Mouse (Mus musculus) kidney, adult 9 months (tissue): ENCODE measurements at regions not wholly inside any gene's neighbourhood (a gene's known extent, or its start where the extent isn't known, plus 50 kb on each side); places are given as distances from the start of the nearest gene placed in this dataset.

Source experiments
- DNase-seq: peaks from one replicate; pipeline ENCODE4 v3.0.0; 2022

DNA sequence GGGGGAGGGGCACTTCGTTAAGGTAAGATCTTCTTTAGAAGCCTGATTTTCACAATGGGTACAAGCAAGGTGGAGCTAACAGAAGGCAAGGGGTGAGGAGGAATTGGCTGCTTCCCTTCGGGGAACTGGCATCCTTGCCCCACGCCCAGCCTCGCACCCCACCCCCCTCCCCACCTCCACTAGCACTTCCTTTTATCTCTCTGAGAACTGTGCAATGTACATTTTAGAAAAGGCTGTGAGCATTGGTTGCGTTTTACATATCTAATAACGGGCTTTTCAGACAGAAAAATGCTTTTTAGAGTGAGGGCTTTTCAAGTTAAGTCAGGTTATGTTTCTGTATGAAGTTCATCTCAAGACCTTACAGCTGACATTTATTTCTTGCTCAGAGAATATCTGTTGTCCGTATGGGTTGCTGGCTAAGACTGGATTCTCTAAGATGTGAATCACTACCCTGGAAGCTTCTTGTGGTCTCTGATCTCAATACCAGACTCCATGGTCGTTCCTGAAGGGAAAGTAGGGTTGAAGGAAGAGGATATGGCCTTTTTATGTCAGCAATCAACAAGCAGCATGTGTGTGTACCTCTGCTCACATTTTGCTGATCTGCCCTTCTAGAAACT is 199.1 kb downstream of the Klf6 start:
- DNase-seq: no peak

DNA sequence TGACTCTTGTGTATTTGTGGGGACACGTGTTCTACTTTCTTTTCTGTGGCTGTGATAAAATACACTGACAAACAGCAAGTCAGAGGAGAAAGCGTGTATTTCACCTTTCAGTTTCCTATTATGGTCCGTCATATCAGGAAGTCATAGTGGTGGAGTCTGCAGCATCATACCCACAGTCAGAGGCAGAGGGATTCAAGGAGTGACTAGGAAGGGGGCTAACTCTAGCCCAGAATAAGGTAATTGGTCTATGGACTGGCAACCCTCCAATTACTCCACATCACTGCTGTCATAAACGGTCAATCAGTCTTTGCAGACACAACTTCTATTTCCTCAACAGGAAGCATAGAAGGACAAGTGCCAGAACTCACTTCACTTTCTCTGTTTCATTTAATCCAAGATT is 201.0 kb downstream of the Klf6 start:
- no peak for DNase-seq

DNA sequence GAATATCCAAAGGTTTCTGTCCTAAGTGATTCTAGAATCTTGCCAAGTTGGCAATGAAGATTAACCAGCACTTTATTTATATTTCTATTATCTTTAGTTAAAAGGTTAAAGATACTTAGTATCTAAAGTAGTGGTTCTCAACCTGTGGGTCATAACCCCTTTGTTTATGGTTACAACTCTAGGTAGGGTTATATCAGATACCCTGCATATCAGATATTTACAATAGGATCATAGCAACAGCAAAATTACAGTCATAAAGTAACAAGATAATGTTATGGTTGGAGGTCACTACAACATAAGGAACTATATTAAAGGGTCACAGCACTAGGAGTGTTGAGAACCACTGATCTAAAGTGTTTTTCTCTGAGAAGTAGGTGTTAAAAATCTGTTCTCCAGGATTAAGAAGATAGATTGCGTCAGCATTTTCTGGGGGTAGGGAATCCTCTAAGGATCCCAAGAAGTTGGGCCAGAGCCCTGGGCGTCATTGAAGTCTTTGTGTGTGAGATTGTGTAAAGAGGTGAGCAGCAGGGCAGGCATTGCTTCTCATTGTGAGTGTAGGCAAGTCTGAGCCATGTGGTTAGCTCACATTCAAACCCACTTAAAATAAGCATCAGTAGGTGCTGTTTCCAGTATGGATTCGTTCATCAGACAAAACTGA is 201.6 kb downstream of the Klf6 start:
- DNase-seq: no peak

DNA sequence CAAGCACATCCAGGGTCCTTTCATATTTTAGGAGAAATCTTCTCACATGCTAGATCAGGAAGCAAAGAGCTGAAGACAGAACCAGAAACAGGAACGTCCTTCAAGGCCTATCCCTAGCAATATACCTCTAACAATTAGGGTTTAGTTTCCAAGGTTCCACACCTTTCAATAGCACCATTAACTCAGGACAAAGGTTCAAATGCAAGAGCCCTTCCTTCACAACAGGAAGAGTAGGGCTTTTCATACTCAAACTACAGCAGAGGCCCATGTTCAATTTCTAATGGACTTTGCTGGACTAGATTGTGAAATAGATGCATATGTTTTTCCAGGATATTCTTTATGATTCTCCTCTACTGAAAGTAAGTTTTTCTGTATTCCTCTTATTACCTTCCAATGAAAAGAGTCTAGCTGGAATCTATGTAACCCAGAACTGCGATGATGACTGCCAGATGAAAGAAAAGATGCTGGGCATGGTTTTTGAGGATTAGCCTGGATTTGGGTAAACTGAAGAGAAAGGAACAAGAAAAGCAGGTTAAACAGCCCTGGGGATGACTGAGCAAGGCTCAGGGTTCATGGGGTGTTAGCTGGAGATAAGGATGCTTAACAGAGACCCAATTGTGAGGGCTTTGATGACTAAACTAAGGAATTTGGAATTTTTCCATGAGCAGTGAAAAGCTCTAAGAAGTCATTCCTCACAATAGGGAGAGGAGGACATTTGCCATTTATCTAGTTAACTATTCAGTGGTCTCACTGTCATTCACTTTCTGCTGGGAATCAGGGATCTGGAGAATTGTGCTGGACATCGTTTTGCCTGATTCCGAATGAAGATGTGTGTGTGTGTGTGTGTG is 215.9 kb downstream of the Klf6 start:
- no peak for DNase-seq

DNA sequence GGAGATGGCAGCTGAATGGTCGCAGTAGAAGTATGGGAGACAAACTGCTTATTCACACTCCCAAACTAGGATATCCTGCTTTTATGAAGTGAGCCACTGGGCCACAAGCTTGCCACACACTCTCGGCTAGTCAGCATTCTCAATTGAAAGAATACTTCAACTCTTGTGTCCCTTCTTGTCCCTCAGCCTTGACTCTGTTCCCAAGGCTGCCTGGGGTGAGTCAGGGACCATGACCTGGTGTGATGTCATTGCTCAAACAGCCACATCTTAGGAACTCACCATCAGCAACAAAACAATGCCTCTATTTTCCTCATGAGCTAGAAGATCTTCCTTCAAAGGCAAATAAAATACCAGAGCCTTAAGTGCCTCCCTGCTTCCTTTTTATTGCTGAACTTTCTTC is 224.6 kb downstream of the Klf6 start:
- no peak for DNase-seq

DNA sequence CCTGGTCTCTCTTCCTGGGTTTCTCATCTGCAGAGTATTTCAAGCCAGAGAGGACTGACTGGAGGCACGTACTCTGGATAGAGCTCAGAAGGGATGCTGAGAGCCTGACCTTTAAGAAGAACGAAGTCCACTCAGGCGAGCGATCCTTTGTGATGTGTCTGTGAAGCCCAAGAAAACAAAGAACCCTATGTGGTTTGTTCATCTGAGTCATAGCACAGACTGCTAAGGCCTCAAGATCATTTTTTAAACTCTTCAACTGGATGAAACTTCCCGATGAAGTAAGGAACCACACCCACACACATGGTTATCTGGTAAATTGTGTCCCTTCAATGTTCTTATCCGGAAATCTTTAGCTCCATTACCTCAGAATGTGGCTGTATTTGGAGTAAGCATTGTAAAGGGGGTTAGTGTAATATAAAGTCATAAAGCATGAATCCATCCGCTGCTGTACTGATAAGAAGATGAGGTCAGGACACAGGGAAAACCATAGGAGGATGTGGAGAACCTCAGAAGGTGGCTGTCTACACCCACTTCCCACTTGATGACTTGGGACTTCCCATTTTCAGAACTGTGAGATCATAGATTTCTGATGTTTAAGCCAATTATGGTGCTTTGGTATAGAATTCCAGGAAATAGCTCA is 247.9 kb downstream of the Klf6 start:
- DNase-seq: no peak

DNA sequence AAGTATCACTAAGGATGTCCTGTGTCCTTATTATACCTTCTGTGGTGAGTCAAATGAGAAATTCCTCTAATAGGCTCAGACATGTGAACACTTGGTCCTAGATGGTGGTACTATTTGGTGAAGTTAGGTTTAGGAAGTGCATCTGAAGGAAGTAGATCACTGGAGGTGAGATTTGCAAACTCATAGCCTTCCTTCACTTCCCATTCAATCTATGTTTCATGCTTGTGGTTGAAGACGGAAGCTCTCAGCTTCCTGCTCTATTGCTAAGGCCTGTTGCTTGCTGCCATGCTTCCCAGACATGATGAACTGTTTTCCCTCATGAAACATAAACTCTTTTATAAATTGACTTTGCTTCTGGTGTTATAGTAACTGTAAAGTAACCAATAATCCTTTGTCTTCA is 258.4 kb downstream of the Klf6 start:
- no peak for DNase-seq

DNA sequence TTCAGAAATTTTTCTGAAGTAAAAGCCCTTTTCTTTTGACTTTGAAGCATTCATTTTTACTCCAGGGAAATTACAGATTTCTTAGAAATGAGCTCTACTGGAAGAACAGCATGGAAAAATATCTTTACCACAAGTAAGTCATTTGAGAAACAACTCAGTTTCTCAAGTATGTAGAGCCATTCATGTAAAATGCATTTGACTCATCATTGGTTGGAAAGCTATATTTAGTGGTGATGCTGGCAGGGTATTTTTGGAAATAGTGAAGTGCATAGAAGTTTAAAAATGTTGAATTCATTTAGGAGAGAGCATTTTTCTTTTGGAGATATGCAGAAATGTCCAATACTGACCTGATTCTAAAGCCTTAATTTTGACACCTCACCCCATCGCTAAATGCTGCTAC is 266.0 kb downstream of the Klf6 start:
- DNase-seq: no peak

DNA sequence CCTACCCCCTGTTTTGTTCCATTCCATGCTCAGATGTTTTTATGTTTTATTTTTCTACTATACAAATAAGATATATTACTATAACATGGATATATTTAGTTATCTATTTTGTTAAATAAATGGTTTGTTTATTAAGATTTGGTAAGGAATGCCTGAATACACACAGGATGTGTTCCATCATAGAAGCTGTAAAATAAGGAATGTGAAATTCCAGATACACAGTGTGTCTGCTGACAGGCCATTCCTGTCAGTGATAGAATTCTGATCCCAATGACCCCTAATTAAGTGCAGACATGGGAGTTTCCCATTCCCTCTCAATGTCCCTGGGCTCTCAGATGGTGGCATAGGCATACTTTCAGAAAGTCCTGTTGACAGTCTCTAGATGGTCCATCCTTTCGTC is 267.6 kb downstream of the Klf6 start:
- DNase-seq: peak; percentile 13

DNA sequence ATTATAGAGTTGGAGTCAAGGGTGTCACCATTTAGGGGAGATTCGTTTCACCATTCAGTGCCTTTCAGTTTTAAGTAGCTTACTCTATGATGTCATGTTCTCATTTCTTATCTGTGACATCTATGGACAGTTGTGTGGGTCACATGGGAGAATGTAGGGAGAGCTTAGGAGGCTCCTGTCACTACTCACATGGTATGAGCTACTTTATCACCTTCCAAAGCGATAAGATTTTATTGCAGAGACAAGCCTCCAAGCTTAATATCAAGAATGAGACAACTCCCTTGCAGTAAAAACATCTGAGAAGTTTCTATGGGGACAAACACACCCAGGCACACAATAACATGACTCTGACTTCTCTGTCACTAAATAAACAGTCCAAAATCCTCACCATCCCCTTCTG is 270.1 kb downstream of the Klf6 start:
- DNase-seq: no peak

DNA sequence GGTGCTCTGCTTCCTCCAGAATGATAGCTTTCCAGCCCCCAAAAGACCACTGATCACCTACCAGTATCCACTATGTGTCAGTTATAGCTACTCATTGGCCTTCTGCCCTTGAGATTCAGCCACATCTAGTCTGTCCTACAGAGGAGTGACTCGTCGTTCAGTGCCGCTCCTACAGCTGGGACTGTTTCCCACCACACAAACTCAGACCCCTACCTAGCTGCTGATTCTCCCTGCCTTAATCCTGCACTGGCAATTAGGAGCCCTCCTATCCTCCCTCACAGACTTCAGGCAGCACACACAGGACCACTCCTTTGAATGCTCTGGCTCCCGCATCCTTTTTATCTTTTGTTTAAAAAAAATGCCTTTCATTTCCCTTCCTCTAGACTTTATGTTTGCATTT is 275.9 kb downstream of the Klf6 start:
- no peak for DNase-seq

DNA sequence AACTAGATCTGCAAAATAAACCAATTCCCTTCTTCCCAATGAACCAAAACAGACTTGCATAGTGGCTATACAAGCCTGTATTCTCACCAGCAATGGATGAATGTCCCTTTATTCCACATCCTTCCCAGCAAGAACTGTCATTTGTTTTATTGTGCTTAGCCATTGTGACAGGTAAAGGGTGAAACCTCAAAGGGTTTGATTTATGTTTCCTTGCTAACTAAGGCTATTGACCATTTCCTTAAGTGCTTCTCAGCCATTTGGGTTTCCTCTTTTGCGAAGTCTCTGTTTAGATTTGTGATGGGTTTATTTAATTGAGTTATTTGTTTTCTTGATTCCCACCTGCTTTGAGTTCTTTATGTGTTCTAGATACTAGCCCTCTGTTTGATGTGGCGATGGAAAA is 281.5 kb downstream of the Klf6 start:
- no peak for DNase-seq

DNA sequence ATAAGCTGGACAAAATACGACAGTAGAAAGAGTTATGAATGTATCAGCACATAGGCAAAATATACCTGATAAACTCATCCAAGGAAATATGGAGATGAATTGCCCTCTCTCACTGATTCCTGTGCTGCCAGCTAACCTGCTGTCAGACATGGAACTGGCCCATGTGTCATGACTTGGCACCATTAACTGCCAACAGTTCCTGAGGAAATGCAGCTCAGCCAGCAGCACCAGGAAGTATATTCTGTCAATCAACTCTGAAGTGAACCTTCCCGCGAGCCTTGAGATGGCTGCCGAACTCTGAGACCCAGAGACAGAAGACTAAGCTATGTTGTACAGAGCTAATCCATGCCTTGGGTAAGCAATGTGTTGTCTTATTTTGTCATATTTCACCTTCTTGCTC is 292.4 kb downstream of the Klf6 start:
- no peak for DNase-seq

DNA sequence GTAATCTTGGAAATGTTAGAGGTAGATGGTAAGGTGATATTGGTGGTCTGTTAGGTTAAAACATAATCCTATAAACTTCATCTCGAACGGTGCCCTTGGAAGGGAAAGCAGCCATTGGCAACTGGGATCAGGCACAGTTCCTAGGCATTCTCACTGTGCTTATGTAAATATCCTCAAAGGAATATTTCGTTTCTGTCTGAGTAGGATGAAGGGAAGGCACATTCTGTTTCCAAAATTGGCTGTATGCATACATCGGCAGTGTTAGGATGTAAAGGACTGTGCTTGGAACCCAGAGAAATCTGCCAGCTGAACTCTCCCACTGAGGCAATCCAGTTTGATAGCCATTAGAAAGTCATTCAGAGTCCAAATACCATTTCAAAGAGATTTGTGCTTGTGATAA is 294.9 kb downstream of the Klf6 start:
- no peak for DNase-seq

DNA sequence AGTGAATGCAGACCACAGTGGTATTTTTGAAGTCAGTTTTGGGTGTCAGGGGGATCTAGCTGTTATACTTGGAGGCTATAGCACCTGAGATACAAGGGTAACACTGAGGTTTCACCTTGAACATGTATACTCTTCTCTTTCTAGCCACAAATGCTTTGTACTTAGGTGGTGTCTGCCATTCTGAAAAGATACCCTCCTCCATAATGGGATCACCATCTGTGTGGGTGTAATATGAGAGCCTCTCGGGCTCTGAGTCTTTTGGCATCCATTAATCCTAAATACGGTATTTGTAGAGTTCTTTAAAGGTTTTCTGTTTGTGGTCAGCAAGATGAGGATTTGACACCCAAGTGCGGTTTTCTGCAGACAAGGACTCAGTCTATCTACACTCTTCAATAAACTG is 295.7 kb downstream of the Klf6 start:
- no peak for DNase-seq

DNA sequence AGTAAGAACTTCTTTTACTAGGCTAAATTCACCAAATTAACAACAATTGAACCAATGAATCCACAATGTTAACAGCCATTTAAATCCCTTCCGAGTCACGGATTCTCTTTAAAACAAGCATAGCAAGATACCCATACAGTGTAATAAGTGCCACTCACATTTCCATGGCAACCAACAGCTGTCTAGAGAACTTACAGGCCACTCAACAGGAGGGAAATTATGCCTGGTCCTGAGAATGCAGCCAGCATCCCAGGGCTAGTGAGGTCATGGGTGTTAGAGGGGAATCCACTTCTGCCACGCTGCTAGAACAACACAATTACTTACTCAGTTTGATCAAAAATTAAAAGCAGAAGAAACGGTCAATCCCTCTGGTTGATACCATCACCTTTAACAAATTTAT is 296.7 kb downstream of the Klf6 start:
- no peak for DNase-seq

DNA sequence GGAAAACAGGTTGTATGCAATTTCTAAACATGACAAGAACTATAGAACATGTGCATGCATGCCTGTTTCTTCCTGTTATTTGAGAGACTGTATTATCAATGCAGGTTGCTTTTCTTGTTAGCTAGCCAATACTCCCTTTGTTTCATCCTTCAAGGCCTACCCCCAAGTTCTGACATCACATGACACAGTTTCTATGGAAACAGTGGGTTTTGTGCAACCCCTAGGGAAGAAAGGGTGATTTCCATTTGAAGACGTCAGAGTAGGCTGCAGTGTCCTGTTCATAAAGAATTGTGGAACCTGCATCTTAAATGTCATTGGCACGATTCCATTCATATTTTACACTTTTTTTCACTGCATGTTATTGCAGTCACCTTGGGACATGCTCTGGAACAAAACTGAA is 298.1 kb downstream of the Klf6 start:
- DNase-seq: no peak

DNA sequence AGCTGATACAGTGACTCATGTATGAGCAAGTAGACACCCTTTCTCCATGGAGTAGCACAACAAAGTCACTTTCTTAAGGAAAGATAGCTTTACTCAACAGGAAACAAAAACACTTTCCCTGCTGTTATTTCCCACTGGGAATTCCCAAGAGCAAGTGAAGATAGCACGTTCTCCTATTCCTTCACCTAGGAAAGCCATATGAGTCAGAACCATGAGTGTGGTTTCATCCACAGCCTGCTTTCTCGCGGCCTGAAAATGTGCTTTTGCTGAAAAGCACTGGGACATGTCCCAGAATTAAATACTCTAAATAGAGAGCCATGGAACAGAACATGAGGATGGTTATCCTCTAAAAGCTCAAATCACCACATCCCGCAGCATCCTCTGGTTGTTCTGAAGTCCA is 304.6 kb downstream of the Klf6 start:
- DNase-seq: no peak

DNA sequence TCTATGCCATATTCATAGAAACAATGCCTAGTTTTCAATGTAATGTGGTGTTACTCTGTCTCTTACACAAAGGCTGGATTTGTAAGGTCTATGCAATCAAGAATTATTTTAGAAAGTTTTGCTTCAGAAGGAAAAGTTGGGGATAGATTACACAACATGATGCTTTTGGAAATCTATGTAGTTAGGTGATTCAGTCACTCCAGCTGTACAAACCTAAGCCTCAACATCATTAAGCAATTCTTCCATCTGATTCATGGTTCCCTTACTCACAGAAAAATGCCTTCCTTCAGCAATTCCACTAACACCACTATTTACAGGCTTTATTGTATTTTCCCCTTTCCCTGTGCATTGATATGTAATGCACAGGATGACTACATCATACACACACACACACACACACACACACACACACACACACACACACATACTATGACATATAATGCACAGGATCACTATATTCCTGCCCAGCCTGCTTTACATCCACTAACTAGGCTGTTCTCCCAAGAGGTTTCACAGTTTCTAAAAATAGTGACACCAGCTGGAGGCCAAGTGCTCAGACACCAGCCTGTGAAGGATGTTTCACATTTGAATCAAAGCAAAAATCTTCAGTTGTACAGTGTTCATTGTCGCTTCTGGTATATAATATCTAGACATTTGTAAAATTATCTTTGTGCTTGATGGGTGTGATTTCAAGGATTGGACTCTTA is 305.9 kb downstream of the Klf6 start:
- no peak for DNase-seq

DNA sequence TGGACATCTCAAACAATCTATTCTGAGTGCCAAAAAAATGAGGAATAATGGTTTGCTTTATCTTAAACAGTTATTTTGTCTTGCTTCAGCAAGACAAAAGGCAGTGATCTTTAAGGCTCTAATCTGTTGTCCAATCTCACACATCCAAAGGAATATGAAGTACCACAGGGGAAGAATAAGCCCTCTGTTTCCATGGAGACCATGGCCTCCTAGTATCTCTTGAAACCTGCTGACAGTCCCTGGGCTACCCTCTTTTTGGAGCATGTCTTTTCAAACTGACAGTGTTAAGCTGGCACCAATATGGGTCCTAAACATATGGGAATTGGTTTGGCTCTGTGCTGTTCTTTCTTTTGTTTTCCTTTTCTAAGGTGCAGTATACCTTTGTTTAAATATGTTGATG is 311.8 kb downstream of the Klf6 start:
- DNase-seq: no peak

DNA sequence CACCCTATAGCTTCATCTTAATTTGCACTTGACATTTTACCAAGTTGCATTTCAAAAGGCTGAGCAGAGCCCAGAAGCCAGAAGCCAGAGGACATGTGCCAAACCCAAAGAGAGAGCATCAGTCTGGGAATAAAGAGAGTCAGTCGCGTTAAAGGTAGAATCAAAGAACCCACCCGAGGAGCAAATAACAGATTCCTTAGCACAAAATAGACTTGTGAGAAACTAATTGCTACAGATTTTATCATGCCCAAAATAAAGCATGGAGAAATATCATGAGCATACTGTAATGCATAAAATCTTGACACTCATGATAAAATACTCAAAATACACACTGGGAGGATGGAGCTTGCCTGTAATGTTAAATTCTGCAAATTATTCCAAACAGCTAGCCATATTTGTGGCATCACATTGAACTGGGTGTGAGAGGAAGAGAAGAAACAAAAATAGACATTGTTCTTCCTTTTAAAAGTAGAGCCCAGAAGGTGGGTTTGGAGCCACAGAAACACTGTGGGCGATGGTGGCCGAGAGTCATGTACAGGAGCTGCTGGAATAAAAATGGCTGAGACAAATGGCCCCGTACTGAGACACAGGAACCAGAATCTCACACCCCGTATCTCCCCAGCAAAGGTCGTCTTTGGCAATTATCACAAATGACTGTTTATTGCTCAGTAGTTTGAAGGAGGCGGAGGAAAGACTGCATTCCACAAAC is 317.2 kb downstream of the Klf6 start:
- DNase-seq: no peak

DNA sequence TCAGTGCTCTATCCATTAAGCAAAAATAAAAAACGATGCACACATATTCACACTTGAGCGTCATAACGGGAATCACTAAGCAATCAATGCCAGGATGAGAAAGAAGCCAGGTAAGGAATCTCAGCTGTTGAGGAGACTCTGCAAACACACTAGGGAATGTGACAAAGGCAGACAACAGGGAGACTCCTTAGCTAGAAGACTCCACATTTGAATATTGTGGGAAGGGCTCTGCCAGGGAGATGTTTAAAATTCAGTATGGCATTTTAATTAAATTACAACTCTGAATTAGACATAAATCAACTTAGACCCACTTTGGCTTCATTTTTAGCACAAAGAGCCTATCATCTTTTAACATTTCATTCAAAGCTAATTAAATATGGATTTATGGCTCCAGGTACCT is 327.9 kb downstream of the Klf6 start:
- DNase-seq: no peak

DNA sequence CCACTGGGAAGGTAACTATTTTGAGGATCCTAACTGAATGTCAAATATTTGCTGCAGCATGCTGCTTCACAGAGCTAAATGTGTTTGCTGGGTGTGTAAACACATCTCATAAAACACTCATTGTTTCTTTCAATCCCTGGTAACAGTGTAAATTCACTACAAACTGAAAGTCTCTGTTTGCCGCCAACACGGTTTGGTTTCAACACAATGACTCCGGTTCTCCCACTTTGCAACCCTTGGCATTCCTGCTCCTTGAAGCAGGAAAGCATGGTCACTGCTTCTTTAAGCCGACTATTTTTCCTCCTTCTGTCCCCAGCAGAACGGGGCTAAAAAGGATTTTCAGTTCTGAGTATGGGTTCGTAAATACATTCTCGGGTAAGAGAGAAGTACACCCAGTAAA is 328.3 kb downstream of the Klf6 start:
- no peak for DNase-seq
